Mouse (Mus musculus): Measurements from ENCODE around the gene Mrpl36.

Gene Mrpl36

DNA sequence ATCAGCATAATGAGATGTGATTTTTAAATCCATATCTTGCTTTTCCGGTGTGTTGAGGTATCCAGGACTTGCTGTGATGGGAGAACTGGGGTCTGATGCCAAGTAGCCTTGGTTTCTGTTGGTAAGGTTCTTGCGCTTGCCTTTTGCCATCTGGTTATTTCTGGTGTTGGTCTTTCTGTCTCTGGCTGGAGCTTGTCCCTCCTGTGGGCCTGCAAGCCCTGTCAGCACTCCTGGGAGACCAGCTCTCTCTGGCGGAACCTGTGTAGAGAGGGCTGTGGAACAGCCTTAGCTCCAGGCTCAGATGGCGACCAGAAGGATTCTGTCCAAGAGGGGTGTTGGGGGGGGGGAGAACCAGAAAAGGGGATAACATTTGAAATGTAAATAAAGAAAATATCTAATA, 18.4 kb downstream of the Mrpl36 start:
- DNase-seq (ENCODE audit: low spot score in 2 of 2): no peak

DNA sequence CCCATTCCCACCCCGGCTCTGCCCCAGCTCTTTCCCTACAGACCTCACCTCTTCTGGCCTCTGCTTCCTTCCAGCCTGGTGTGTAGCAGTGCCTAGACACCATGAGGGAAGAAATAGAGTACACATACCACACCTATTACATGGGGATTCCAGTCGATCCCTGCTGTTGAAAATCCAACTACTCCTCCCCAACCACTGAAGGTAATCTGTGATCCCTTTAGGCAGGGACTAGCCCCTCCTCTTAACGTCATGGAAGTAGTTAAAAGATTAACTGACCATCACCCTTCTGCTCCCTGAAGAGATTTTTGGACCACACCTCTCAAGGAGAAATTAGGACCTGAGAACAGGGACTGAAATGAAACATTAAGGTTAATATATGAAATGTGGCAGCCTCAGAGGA, 18.9 kb downstream of the Mrpl36 start:
- DNase-seq (ENCODE audit: low spot score in 2 of 2): no peak

DNA sequence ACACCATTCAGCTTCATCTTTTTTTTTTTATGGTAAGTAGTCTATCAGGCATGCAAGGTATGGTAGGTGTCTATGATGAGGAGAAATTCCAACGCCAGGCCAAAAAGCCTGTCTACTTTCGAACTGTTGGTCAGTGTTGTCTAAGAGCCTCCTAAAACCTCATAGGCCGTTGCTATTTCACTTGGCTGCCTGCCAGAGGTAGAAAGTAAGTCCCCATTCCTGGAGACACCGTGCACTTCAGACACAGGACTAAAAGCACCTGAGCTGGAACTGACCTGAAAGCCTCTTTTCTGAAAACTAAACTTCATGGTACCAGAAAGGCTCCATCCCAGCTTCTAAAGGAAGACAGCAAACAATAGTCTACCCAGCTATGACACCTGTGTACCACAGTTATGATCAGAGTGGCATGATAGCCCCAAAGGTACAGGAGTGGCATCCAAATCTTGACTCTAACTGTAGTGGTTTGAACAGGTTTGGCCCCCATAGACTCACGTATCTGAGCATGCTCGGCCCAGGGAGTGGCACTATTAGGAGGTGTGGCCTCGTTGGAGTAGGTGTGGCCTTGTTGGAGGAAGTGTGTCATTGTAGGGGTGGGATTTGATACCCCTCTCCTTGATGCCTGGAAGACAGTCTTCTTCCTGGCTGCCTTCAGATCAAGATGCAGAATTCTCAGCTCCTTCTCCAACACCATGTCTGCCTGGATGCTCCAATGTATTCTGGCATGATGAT, 19.8 kb downstream of the Mrpl36 start:
- DNase-seq (ENCODE audit: low spot score in 2 of 2): no peak

DNA sequence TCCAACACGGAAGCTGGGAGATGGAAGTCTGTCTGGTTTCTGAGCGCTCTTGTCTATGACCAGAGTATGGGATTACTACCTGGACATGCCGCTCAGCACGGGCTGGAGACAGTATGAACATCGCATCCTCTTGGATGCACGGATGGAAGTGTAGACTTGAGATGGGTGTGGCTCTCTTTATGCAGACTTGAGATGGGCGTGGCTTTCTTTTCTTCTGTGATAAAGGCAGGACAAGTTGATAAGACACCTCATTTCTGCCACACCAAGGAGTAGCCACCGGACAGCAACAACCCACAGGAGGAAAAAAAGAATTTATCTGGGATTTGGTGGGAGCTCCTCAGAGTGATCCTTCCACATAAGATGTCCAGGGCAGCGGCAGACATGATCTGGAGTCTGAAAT, 22.4 kb downstream of the Mrpl36 start:
- DNase-seq (ENCODE audit: low spot score in 2 of 2): no peak

DNA sequence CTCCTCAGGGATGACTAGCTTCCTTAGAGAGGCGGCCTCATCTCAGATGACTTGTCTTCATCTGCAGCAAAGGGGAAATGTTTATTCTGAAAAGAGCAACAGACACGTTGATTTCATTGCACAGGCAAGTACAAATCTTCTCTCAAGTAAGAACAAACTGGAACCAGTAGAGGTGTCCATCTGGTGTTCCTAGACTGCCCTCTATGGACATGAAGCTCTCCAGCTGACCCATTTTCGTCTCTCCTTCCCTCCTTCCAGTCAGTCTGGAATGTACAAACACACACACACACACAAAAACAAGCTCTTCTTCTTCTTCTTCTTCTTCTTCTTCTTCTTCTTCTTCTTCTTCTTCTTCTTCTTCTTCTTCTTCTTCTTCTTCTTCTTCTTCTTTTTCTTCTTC, 23.6 kb downstream of the Mrpl36 start:
- no peak for DNase-seq (ENCODE audit: low spot score in 2 of 2)

DNA sequence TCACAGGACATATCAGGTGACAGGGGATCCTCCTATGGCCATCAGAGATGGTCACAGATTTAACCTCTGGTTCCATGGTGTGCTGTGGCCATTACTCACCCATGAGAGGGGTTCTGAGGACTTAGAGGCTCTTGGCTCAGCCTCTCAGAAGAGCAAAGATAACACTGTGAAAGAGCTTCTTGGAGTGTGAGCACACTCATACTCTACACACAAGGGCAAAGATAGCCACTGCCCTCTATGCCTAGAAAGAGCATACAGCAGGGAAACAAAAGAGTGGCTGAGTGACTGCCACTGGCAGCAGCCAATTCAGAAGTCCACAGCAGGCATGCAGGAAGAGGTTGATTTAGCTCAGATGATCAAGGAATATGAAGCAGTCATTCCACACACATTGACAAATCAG, 24.2 kb downstream of the Mrpl36 start:
- no peak for DNase-seq (ENCODE audit: low spot score in 2 of 2)

DNA sequence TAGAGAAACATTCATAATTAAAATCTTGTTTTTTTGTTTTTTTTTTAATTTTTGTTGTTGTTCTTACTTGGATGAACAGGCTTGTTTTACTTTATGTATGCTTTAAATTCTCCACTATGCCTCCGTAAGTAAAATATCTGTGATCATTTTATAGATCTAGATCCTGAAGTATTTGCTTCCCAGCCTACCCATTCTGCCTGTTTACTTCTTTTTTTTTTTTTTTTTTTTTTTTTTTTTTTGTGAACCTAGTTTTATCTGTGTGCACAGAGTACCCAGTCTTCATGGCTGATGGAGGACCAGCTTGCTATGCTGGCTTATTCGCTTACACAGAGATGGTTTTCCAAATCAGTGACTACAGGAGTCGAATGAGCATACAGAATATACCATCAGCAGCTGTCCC, 28.8 kb downstream of the Mrpl36 start:
- no peak for DNase-seq (ENCODE audit: low spot score in 2 of 2)

DNA sequence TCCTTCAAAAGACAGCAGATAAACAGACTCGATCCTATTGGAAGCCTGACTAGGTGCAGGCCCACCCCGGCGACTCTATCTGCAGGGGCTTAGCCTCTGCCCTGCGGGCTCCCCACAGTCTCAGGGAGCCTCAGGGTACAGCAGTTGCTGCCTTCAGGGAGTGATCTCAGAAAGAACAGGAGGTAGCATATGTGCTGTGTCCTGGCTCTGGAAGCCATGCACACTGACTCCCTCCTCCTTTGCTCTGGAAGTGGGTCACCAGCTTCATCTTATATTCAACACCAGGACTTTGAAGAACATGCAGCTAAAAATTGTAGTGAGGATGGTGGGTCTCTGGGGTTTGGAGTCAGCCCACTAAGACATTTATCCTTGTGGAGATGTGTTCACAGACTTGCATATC, 45.1 kb downstream of the Mrpl36 start:
- DNase-seq (ENCODE audit: low spot score in 2 of 2): no peak

DNA sequence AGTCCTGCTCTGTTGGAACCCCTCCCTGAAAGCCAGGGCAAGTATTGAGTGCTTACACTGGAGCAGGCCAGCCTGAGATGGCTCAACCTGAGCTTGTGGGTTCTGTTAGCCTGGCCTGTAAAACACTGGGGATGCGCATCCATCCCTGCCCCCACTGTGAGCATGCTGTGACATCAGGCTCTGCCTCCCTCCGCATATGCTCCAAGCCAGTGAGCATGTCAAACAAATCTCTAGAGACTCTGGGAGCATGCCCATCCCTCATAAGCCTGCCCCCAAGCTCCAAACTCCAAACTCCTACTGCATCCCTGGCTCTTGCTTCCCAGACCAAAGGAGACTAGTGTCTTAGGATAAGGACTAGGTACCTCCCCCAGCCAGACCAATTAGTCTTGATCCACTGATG, 46.3 kb downstream of the Mrpl36 start:
- no peak for DNase-seq (ENCODE audit: low spot score in 2 of 2)

DNA sequence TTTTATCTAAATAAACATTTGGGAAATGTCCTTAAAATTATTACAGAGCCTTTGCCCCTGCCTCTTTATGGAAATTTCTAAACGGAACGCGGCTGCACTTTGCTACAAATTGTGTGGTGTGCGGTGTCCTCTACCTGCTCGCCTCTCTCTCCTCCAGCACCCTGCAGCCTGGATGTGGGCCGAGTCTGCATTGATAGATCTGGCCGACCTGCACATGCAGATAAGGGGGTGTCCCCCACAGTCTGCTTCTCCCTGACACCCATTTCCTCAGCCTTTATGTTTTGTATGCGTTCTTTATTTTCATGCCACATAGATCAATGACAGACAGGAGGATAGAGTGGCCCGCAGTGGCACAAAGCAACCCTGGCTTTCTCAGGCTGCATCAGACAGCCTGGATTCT, 49.3 kb downstream of the Mrpl36 start:
- no peak for DNase-seq (ENCODE audit: low spot score in 2 of 2)

Data from urinary bladder, postnatal 4 days (tissue).